Mouse (Mus musculus) liver, adult 2 months (tissue): ENCODE measurements around the gene Rnf157. TPM values are rescaled to one million over a fixed set of nuclear protein-coding genes. Genes with fewer than 3 reads are reported as not detected.

ENCODE experiments used
- DNase-seq: peaks from one replicate; pipeline ENCODE4 v3.0.0-alpha.2; 2011; ENCODE audit warnings: low read depth, low spot score; ENCODE audit errors: extremely low read depth
- H3K27ac ChIP-seq: fragments of 200-500 bp; replicated peaks from 2 replicates; pipeline ENCODE4 v1.5.1; 2012; ENCODE audit warnings: low read depth, mild to moderate bottlenecking, control low read depth, inconsistent platforms, low read length; ENCODE audit not compliant: insufficient read depth
- H3K27me3 ChIP-seq: fragments of 200-500 bp; 2 replicates; pipeline ENCODE4 v1.6.1; 2012; ENCODE audit warnings: mild to moderate bottlenecking, moderate library complexity, low read length, inconsistent platforms; ENCODE audit not compliant: control insufficient read depth, insufficient read depth
- H3K36me3 ChIP-seq: fragments of 200-500 bp; 2 replicates; pipeline ENCODE4 v1.6.1; 2012; ENCODE audit warnings: low read length, inconsistent platforms; ENCODE audit not compliant: control insufficient read depth, insufficient read depth
- H3K4me1 ChIP-seq: fragments of 200-500 bp; 2 replicates; pipeline ENCODE4 v1.6.1; 2011; ENCODE audit warnings: low read length; ENCODE audit not compliant: control insufficient read depth, insufficient read depth
- H3K4me3 ChIP-seq: fragments of 200-500 bp; 2 replicates; pipeline ENCODE4 v1.5.1; 2011; ENCODE audit warnings: low read depth, mild to moderate bottlenecking, control low read depth, low read length, moderate library complexity; ENCODE audit not compliant: insufficient read depth
- H3K79me2 ChIP-seq: fragments of 200-500 bp; 2 replicates; pipeline ENCODE4 v1.6.1; 2012; ENCODE audit warnings: inconsistent platforms, mild to moderate bottlenecking, low read length, moderate library complexity; ENCODE audit not compliant: control insufficient read depth, insufficient read depth
- H3K9ac ChIP-seq: fragments of 200-500 bp; 2 replicates; pipeline ENCODE4 v1.6.1; 2012; ENCODE audit warnings: low read depth, mild to moderate bottlenecking, control low read depth, inconsistent platforms, low read length
- CTCF ChIP-seq: fragments of 200-500 bp; IDR thresholded peaks from 2 replicates; pipeline ENCODE4 v1.5.1; 2011; ENCODE audit warnings: low read depth, low read length, control low read depth
- POLR2A ChIP-seq: fragments of 200-500 bp; IDR thresholded peaks from 2 replicates; pipeline ENCODE4 v1.6.1; 2011; ENCODE audit warnings: low read length, control low read depth; ENCODE audit not compliant: insufficient read depth; ENCODE audit errors: extremely low read depth
- WGBS: fragments of 180-500 bp; shearing (Covaris S2); methylation state at CpG from one replicate; pipeline ENCODE4 v1.1.7; 2018; 5-methylcytosine and 5-hydroxymethylcytosine counted together
- polyA plus RNA-seq: library from polyadenylated mRNA; depleted of rRNA; stranded (reverse); fragments of >200 nt; gene quantifications from 2 replicates; pipeline ENCODE4 v1.2.3, GENCODE M21; 2012
- total RNA-seq: library from RNA; depleted of rRNA; stranded (reverse); fragments of >200 nt; gene quantifications from 2 replicates; pipeline ENCODE4 v1.2.3, GENCODE M21; 2014

Rnf157 gene
- total and polyA plus RNA-seq, 2 experiments = 0.87 to 1.0 TPM

- Histone ChIP-seq H3K36me3 (no peaks in the 10 kb centered on the region), H3K4me3 (no peak overlapping the region), H3K27me3 (no peaks in the 10 kb centered on the region), H3K79me2 (no peaks in the 10 kb centered on the region), H3K27ac (no peak overlapping the region), H3K9ac (no peak overlapping the region), H3K4me1 (no peaks in the 10 kb centered on the region)
- 83% methylated on average over 4 of the region's 4 CpGs for WGBS
- TF ChIP-seq POLR2A (no peak), CTCF (no peak)
- no peak for DNase-seq
Observed at GRCm38 (mm10) chr11:116371894-116372450, 40.9 kb downstream of the Rnf157 start.

- Histone ChIP-seq H3K79me2 (no peaks in the 10 kb centered on the region), H3K9ac (no peak overlapping the region), H3K4me1 (no peaks in the 10 kb centered on the region), H3K4me3 (no peak overlapping the region), H3K27me3 (no peaks in the 10 kb centered on the region), H3K27ac (no peak overlapping the region), H3K36me3 (no peaks in the 10 kb centered on the region)
- no peak for DNase-seq
- 50% methylated on average over 5 of the region's 5 CpGs for WGBS
- TF ChIP-seq CTCF (no peak), POLR2A (no peak)
Observed at GRCm38 (mm10) chr11:116369633-116370032, 43.2 kb downstream of the Rnf157 start.

GRCm38 (mm10) chr11:116369051-116369450 lies 43.8 kb downstream of the Rnf157 start:
- Histone ChIP-seq H3K27me3 (no peaks in the 10 kb centered on the region), H3K4me1 (no peaks in the 10 kb centered on the region), H3K79me2 (no peaks in the 10 kb centered on the region), H3K9ac (no peak overlapping the region), H3K36me3 (no peaks in the 10 kb centered on the region), H3K4me3 (no peak overlapping the region), H3K27ac (no peak overlapping the region)
- 91% methylated on average over 14 of the region's 14 CpGs for WGBS
- DNase-seq = no peak
- no peak for TF ChIP-seq POLR2A
- no peak for TF ChIP-seq CTCF

GRCm38 (mm10) chr11:116368116-116368515 lies 44.7 kb downstream of the Rnf157 start:
- WGBS = 26% methylated on average over 9 of the region's 9 CpGs
- Histone ChIP-seq H3K27me3 (no peaks in the 10 kb centered on the region), H3K36me3 (no peaks in the 10 kb centered on the region), H3K27ac (no peak overlapping the region), H3K4me3 (no peak overlapping the region), H3K4me1 (no peaks in the 10 kb centered on the region), H3K9ac (no peak overlapping the region), H3K79me2 (no peaks in the 10 kb centered on the region)
- DNase-seq = peak; percentile 78
- TF ChIP-seq POLR2A (no peak), CTCF (peak; percentile 94)

GRCm38 (mm10) chr11:116366647-116367046 lies 46.2 kb downstream of the Rnf157 start:
- 97% methylated on average over 1 of the region's 1 CpGs for WGBS
- Histone ChIP-seq H3K9ac (no peak overlapping the region), H3K4me1 (no peaks in the 10 kb centered on the region)

GRCm38 (mm10) chr11:116366124-116366523 lies 46.7 kb downstream of the Rnf157 start:
- no peaks in the 10 kb centered on the region for H3K4me1 ChIP-seq
- no peak overlapping the region for H3K9ac ChIP-seq
- no peak for DNase-seq
- no peaks in the 10 kb centered on the region for H3K27me3 ChIP-seq
- no peaks in the 10 kb centered on the region for H3K36me3 ChIP-seq
- WGBS = 94% methylated on average over 2 of the region's 2 CpGs
- no peak overlapping the region for H3K4me3 ChIP-seq
- H3K79me2 ChIP-seq = no peaks in the 10 kb centered on the region
- no peak overlapping the region for H3K27ac ChIP-seq
- TF ChIP-seq CTCF = no peak
- TF ChIP-seq POLR2A = no peak

More at GRCm38 (mm10) chr11:116366647-116367046, 46.2 kb downstream of the Rnf157 start:
- DNase-seq = no peak
- Histone ChIP-seq H3K27me3 (no peaks in the 10 kb centered on the region), H3K27ac (no peak overlapping the region), H3K36me3 (no peaks in the 10 kb centered on the region), H3K4me3 (no peak overlapping the region), H3K79me2 (no peaks in the 10 kb centered on the region)
- TF ChIP-seq CTCF (no peak), POLR2A (no peak)
